Mouse (Mus musculus) intestine, embryonic 14.5 days (tissue): ENCODE measurements around the gene Qrich2. TPM values are rescaled to one million over a fixed set of nuclear protein-coding genes. Genes with fewer than 3 reads are reported as not detected.

Source experiments
- ATAC-seq: fragments of 200-750 bp; cut with Nextera tagmentation; replicated peaks from 2 replicates; pipeline ENCODE4 v1.8.0; 2017; ENCODE audit warnings: low read depth, moderate number of reproducible peaks, moderate TSS enrichment, moderate library complexity; ENCODE audit not compliant: low FRiP score, low TSS enrichment
- DNase-seq: peaks from one replicate; pipeline ENCODE4 v3.0.0-alpha.2; 2018; ENCODE audit warnings: low spot score
- H3K27ac ChIP-seq: fragments of 300-500 bp; sonication (generic); 2 replicates; pipeline ENCODE4 v1.5.1; 2014; ENCODE audit warnings: low read depth, mild to moderate bottlenecking, control low read depth
- H3K27me3 ChIP-seq: fragments of 300-500 bp; sonication (generic); replicated peaks from 2 replicates; pipeline ENCODE4 v1.6.1; 2014; ENCODE audit warnings: low read length, control low read depth; ENCODE audit not compliant: control insufficient read depth, insufficient read depth
- H3K36me3 ChIP-seq: fragments of 300-500 bp; sonication (generic); 2 replicates; pipeline ENCODE4 v1.6.1; 2014; ENCODE audit warnings: low read length, control low read depth; ENCODE audit not compliant: control insufficient read depth, insufficient read depth
- H3K4me1 ChIP-seq: fragments of 300-500 bp; sonication (generic); replicated peaks from 2 replicates; pipeline ENCODE4 v1.6.1; 2014; ENCODE audit warnings: low read length, control low read depth, mixed read lengths; ENCODE audit not compliant: control insufficient read depth, insufficient read depth
- H3K4me2 ChIP-seq: fragments of 300-500 bp; sonication (generic); 2 replicates; pipeline ENCODE4 v1.6.1; 2014; ENCODE audit warnings: low read length
- H3K4me3 ChIP-seq: fragments of 300-500 bp; sonication (generic); 2 replicates; pipeline ENCODE4 v1.5.1; 2014; ENCODE audit warnings: low read depth, low read length, control low read depth, mixed read lengths
- H3K9ac ChIP-seq: fragments of 300-500 bp; sonication (generic); 2 replicates; pipeline ENCODE4 v1.6.1; 2014; ENCODE audit warnings: mild to moderate bottlenecking, low read length
- H3K9me3 ChIP-seq: fragments of 300-500 bp; sonication (generic); 2 replicates; pipeline ENCODE4 v1.6.1; 2016; ENCODE audit warnings: low read length, control low read depth; ENCODE audit not compliant: control insufficient read depth
- WGBS: fragments of 180-500 bp; shearing (Covaris S2); extraction: QIAGEN DNeasy Blood & Tissue Kit; methylation state at CpG from one replicate; pipeline ENCODE4 v1.1.7; 2014; 5-methylcytosine and 5-hydroxymethylcytosine counted together
- polyA plus RNA-seq: library from polyadenylated mRNA; unstranded; fragments of >200 nt; fragmentation: Nextera tagmentation; extraction: Ambion mirVana; gene quantifications from 2 replicates; pipeline ENCODE4 v1.2.1, GENCODE M21; 2014

Gene Qrich2
- polyA plus RNA-seq, 1 experiment from 2014 or later: 0.15 TPM

GRCm38 (mm10) chr11:116446308-116446887, 19.6 kb downstream of the Qrich2 start:
- 19% methylated on average over 19 of the region's 19 CpGs for WGBS
- Histone ChIP-seq H3K36me3 (no peaks in the 10 kb centered on the region), H3K9me3 (no peaks in the 10 kb centered on the region), H3K4me2 (peak overlapping the region; percentile 30), H3K27ac (no peak overlapping the region), H3K4me1 (peaks cover 6% of the 10 kb centered on the region; the same call in 1 of the 2 replicates), H3K4me3 (no peak overlapping the region), H3K27me3 (peaks cover 13% of the 10 kb centered on the region), H3K9ac (no peak overlapping the region)
- DNase-seq: no peak
- ATAC-seq: peak; percentile 40; the same call in 1 of the 2 replicates

DNA sequence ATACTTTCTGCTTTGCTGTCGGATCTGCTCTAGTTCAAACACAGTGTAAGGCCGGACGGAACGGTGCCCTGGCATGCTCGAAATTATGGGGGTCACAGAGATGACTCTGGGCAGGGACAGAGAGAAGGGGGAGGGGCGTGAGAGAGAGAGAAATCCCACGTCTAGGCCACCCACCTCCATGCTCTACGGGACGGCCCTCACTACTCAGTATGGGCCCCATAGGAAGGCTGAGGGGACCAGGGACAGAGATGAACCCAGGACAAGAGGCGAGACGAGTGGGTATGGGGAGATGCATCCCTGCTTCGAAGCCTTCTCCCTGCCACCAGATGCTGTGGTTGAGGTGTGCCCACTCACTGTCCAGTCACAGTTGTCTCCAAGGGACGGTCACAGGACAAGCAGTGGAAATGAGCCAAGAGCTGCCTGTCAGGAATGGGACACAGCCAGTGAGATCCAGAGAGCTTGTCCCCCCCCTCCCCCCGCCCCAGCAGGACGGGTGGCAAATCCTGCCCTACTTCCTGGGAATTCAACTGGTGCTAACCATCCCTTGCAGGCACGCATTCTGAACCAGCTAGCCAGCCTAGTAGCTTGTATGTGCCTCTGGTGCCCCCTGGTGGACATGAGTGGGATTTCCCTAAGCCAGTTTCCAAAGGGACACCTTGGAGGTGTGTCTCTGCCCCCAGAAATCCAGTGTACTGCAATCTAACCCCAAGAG, 20.3 kb downstream of the Qrich2 start:
- peaks cover 6% of the 10 kb centered on the region; the same call in 1 of the 2 replicates for H3K4me1 ChIP-seq
- H3K9me3 ChIP-seq: no peaks in the 10 kb centered on the region
- H3K4me2 ChIP-seq: no peak overlapping the region; the same call in 1 of the 2 replicates
- H3K27me3 ChIP-seq: peaks cover 13% of the 10 kb centered on the region
- DNase-seq (peak; percentile 100), ATAC-seq (peak; percentile 55; the same call in 1 of the 2 replicates)
- 26% methylated on average over 16 of the region's 16 CpGs for WGBS
- no peak overlapping the region for H3K9ac ChIP-seq
- no peak overlapping the region for H3K4me3 ChIP-seq
- H3K36me3 ChIP-seq: no peaks in the 10 kb centered on the region; the same call in 1 of the 2 replicates
- H3K27ac ChIP-seq: no peak overlapping the region

GRCm38 (mm10) chr11:116443935-116444334, 22.1 kb downstream of the Qrich2 start:
- Histone ChIP-seq H3K4me1 (peaks cover 6% of the 10 kb centered on the region; the same call in 1 of the 2 replicates), H3K9ac (no peak overlapping the region), H3K4me3 (no peak overlapping the region), H3K36me3 (peaks cover 11% of the 10 kb centered on the region), H3K27me3 (peaks cover 13% of the 10 kb centered on the region), H3K27ac (no peak overlapping the region), H3K4me2 (no peak overlapping the region), H3K9me3 (no peaks in the 10 kb centered on the region)
- WGBS: 83% methylated on average over 6 of the region's 6 CpGs
- DNase-seq (no peak), ATAC-seq (no peak)

GRCm38 (mm10) chr11:116443311-116443710, 22.7 kb downstream of the Qrich2 start:
- peaks cover 6% of the 10 kb centered on the region; the same call in 1 of the 2 replicates for H3K4me1 ChIP-seq
- peaks cover 13% of the 10 kb centered on the region for H3K27me3 ChIP-seq
- peaks cover 13% of the 10 kb centered on the region for H3K36me3 ChIP-seq
- no peaks in the 10 kb centered on the region for H3K9me3 ChIP-seq
- ATAC-seq (no peak), DNase-seq (no peak)
- WGBS: 83% methylated on average over 6 of the region's 6 CpGs
- no peak overlapping the region for H3K4me3 ChIP-seq
- no peak overlapping the region for H3K9ac ChIP-seq
- H3K27ac ChIP-seq: no peak overlapping the region
- H3K4me2 ChIP-seq: no peak overlapping the region

- Histone ChIP-seq H3K9ac (no peak overlapping the region), H3K9me3 (no peaks in the 10 kb centered on the region), H3K27ac (no peak overlapping the region), H3K4me2 (no peak overlapping the region), H3K4me1 (peaks cover 6% of the 10 kb centered on the region; the same call in 1 of the 2 replicates), H3K4me3 (no peak overlapping the region), H3K36me3 (peaks cover 14% of the 10 kb centered on the region), H3K27me3 (peaks cover 13% of the 10 kb centered on the region)
- DNase-seq (no peak), ATAC-seq (no peak)
- WGBS: 67% methylated on average over 6 of the region's 6 CpGs
These were observed 23.2 kb downstream of the Qrich2 start for GRCm38 (mm10) chr11:116442867-116443177.

GRCm38 (mm10) chr11:116442129-116442866, 23.7 kb downstream of the Qrich2 start:
- H3K9me3 ChIP-seq: no peaks in the 10 kb centered on the region
- WGBS: 73% methylated on average over 15 of the region's 15 CpGs
- H3K4me1 ChIP-seq: peaks cover 6% of the 10 kb centered on the region; the same call in 1 of the 2 replicates
- H3K36me3 ChIP-seq: peaks cover 19% of the 10 kb centered on the region
- no peak overlapping the region for H3K9ac ChIP-seq
- peaks cover 9% of the 10 kb centered on the region for H3K27me3 ChIP-seq
- H3K4me2 ChIP-seq: no peak overlapping the region
- no peak for DNase-seq
- no peak overlapping the region for H3K27ac ChIP-seq
- H3K4me3 ChIP-seq: no peak overlapping the region
- ATAC-seq: no peak

DNA sequence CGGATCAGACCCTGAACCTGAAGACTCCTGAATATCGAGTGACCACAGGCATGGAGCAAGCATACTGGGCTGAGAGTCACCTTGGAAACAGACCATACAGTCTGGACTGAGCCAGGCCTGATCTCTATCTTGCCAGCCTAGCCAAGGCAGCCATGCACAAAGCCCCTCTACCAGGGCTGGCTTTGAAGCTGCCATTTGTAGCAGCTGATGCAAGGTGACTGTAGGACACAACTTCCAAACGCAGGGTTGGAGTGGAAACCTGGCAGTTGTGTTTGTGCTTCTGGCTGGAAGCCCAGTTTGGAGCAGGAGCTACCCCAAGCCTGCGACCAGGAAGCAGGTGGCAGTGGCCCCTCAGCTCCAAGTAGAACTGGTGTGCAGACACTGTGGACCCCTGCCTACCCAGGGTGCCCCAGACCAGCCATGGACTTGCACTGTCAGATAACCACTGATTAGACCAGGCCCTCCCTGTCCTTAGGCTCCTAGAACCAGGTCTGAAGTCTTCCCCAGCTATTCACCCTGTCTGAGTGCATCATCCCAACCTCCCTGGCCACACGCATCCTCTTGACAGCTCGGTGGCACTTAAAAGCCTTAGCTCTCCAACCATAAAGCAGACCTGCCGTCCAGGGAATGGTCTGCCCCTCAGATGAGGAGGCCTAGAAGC, 25.5 kb downstream of the Qrich2 start:
- WGBS: 70% methylated on average over 7 of the region's 7 CpGs
- no peak overlapping the region for H3K4me2 ChIP-seq

More for the DNA sequence above, 25.5 kb downstream of the Qrich2 start:
- ATAC-seq (no peak), DNase-seq (no peak)
- H3K9me3 ChIP-seq: no peaks in the 10 kb centered on the region
- no peak overlapping the region for H3K27ac ChIP-seq
- H3K27me3 ChIP-seq: no peaks in the 10 kb centered on the region
- peaks cover 35% of the 10 kb centered on the region for H3K36me3 ChIP-seq
- no peak overlapping the region for H3K9ac ChIP-seq
- peaks cover 18% of the 10 kb centered on the region for H3K4me1 ChIP-seq
- no peak overlapping the region for H3K4me3 ChIP-seq
